In genomic region chr10:15046285-15046684, GRCm38 (mm10) we compare ENCODE assay signal across 25 mouse cellular contexts.
"Had no signal": no experiment of that assay in that cellular context is flagged by ENCODE, and none has a peak within 500 bp of the region (broad histone marks: within the 10 kb centered on the region; RNA-seq: fewer than 3 reads in every experiment).

No protein-coding gene starts in this region.

- DNase-seq: gastrocnemius, postnatal 14 days; gastrocnemius, postnatal 36 days; heart, adult 11 months; heart, adult 2 months; heart, postnatal 14 days; heart, postnatal 36 days; kidney, adult 11 months; kidney, adult 2 months; kidney, adult 9 months; kidney, postnatal 14 days; kidney, postnatal 36 days; layer of hippocampus, adult 9-11 months; layer of hippocampus, postnatal 36 days; left cerebral cortex, postnatal 4 days had no signal

- H3K36me3 ChIP-seq: heart, embryonic 13.5 days; heart, embryonic 15.5 days; hindbrain, embryonic 13.5 days; hindbrain, embryonic 15.5 days; kidney, embryonic 15.5 days; limb, embryonic 13.5 days; limb, embryonic 15.5 days had no signal

- H3K4me1 ChIP-seq: heart, embryonic 13.5 days; heart, embryonic 15.5 days; hindbrain, embryonic 13.5 days; hindbrain, embryonic 15.5 days; kidney, embryonic 15.5 days; limb, embryonic 13.5 days; limb, embryonic 15.5 days had no signal

- H3K9me3 ChIP-seq: heart, embryonic 15.5 days; hindbrain, embryonic 13.5 days; hindbrain, embryonic 15.5 days; kidney, embryonic 15.5 days; limb, embryonic 13.5 days; limb, embryonic 15.5 days had no signal

- H3K9ac ChIP-seq: heart, embryonic 13.5 days; heart, embryonic 15.5 days; hindbrain, embryonic 13.5 days; hindbrain, embryonic 15.5 days; kidney, embryonic 15.5 days; limb, embryonic 13.5 days; limb, embryonic 15.5 days had no signal

- H3K27me3 ChIP-seq: heart, embryonic 13.5 days; heart, embryonic 15.5 days; hindbrain, embryonic 13.5 days; hindbrain, embryonic 15.5 days; kidney, embryonic 15.5 days; limb, embryonic 13.5 days; limb, embryonic 15.5 days had no signal

- H3K4me2 ChIP-seq: heart, embryonic 11.5 days; heart, embryonic 13.5 days; heart, embryonic 15.5 days; hindbrain, embryonic 13.5 days; hindbrain, embryonic 15.5 days; kidney, embryonic 15.5 days; limb, embryonic 13.5 days; limb, embryonic 15.5 days had no signal

- H3K27ac ChIP-seq: heart, adult 2 months; heart, embryonic 13.5 days; heart, embryonic 15.5 days; hindbrain, embryonic 13.5 days; hindbrain, embryonic 15.5 days; hindbrain, postnatal 0 days; kidney, embryonic 15.5 days; kidney, postnatal 0 days; limb, embryonic 13.5 days; limb, embryonic 15.5 days had no signal

- H3K4me3 ChIP-seq: heart, adult 2 months; heart, embryonic 13.5 days; heart, embryonic 15.5 days; hindbrain, embryonic 13.5 days; hindbrain, embryonic 15.5 days; kidney, embryonic 15.5 days; limb, embryonic 13.5 days; limb, embryonic 15.5 days had no signal

- ATAC-seq: hindbrain, postnatal 0 days; intestine, embryonic 16.5 days had no signal
